Comparison of ENCODE assay signal across 8 mouse cellular contexts in genomic region chr3:31056047-31056650, GRCm38 (mm10). TPM values are rescaled to one million over a fixed set of nuclear protein-coding genes. Genes with fewer than 3 reads are reported as not detected.
DNase-seq lines count a peak whose midpoint lies in the region; ATAC-seq and TF ChIP-seq lines count a peak whose summit lies in the region.

No protein-coding gene starts in this region.

- H3K36me3 ChIP-seq in liver, embryonic 16.5 days (ENCODE audit: control insufficient read depth, insufficient read depth), result 0 out of 2 replicates have a peak, but pooled peaks cover under 1% of the 10 kb centered on the region
- peaks cover 3% of the 10 kb centered on the region; the same call in 1 of the 2 replicates for H3K36me3 ChIP-seq in neural tube, embryonic 15.5 days

- TF ChIP-seq CTCF in bone marrow, adult 2 months (IDR thresholded peaks at IDR 0.05; ENCODE audit: control insufficient read depth, insufficient read depth, low read length), result 0 out of 2 replicates have a peak, but pooled peaks have one; percentile 6

- H3K4me3 ChIP-seq in bone marrow, adult 2 months (replicated peaks; ENCODE audit: control insufficient read depth, low read depth, low read length), result peak overlapping the region; percentile 55
- peak overlapping the region; percentile 66 for H3K4me3 ChIP-seq in liver, embryonic 16.5 days (ENCODE audit: low read depth, low read length)
- peak overlapping the region; percentile 35 for H3K4me3 ChIP-seq in neural tube, embryonic 15.5 days (replicated peaks)

- 17% methylated on average over 17 of the region's 17 CpGs for WGBS in bone marrow, adult 2 months
- whole genome bisulfite sequencing in liver, embryonic 16.5 days (ENCODE audit: insufficient replicate concordance), result 21% methylated on average over 17 of the region's 17 CpGs
- WGBS in neural tube, embryonic 15.5 days, result 36% methylated on average over 17 of the region's 17 CpGs

- peak; percentile 10 for DNase-seq in cerebellum, adult 9-10 months
- no peak for DNase-seq in cerebellum, adult 18-20 months
- DNase-seq in gastrocnemius, postnatal 10 days, result peak; percentile 18
- DNase-seq in frontal cortex, postnatal 25 days (ENCODE audit: low spot score in 2 of 2), result no peak

- peak overlapping the region; percentile 10; the same call in 1 of the 2 replicates for H3K9ac ChIP-seq in liver, embryonic 16.5 days (ENCODE audit: low read depth, low read length)
- no peak overlapping the region for H3K9ac ChIP-seq in neural tube, embryonic 15.5 days (replicated peaks)

- H3K4me1 ChIP-seq in bone marrow, adult 2 months (ENCODE audit: control insufficient read depth, insufficient read depth, low read length), result peaks cover 1% of the 10 kb centered on the region
- no peaks in the 10 kb centered on the region; the same call in 1 of the 2 replicates for H3K4me1 ChIP-seq in liver, embryonic 16.5 days (ENCODE audit: control insufficient read depth, low read depth, low read length)
- H3K4me1 ChIP-seq in neural tube, embryonic 15.5 days, result peaks cover 4% of the 10 kb centered on the region; the same call in 1 of the 2 replicates

- H3K4me2 ChIP-seq in liver, embryonic 16.5 days (ENCODE audit: low read depth, low read length), result peak overlapping the region; percentile 83
- H3K4me2 ChIP-seq in neural tube, embryonic 15.5 days, result peak overlapping the region; percentile 58

- no peak overlapping the region for H3K27ac ChIP-seq in bone marrow, adult 2 months (ENCODE audit: control insufficient read depth, insufficient read depth, low read depth, low read length, poor library complexity)
- no peak overlapping the region for H3K27ac ChIP-seq in liver, embryonic 16.5 days (ENCODE audit: low read length)
- H3K27ac ChIP-seq in neural tube, embryonic 15.5 days (replicated peaks), result no peak overlapping the region

- no peaks in the 10 kb centered on the region for H3K27me3 ChIP-seq in liver, embryonic 16.5 days (ENCODE audit: control insufficient read depth, insufficient read depth, low read depth, low read length)
- no peaks in the 10 kb centered on the region for H3K27me3 ChIP-seq in neural tube, embryonic 15.5 days (replicated peaks)

- ATAC-seq in inflammation-experienced regulatory T-cells, adult 6 months, result peak; percentile 3
- peak; percentile 35 for ATAC-seq in liver, embryonic 16.5 days (ENCODE audit: low read depth)
- peak; percentile 58; the same call in 1 of the 2 replicates for ATAC-seq in neural tube, embryonic 15.5 days (ENCODE audit: low FRiP score)

- no peak for TF ChIP-seq POLR2A in bone marrow, adult 2 months (IDR thresholded peaks at IDR 0.05; ENCODE audit: borderline replicate concordance, control insufficient read depth, low read depth, low read length)

- no peaks in the 10 kb centered on the region for H3K9me3 ChIP-seq in liver, embryonic 16.5 days (replicated peaks; ENCODE audit: control insufficient read depth, low read length)
- no peaks in the 10 kb centered on the region for H3K9me3 ChIP-seq in neural tube, embryonic 15.5 days (replicated peaks)

RNA-seq across cellular contexts. Expression of gene Skil, which starts 38.7 kb away (rescaled TPM):
- polyA plus RNA-seq in bone marrow, adult 2 months (2011; ENCODE audit: insufficient read depth, insufficient read length, low replicate concordance, missing spikeins), result 1.4 and 2.9 TPM in 2 replicates
- total RNA-seq in gastrocnemius, postnatal 10 days (2021), result 10 to 100 TPM; 17.6 to 19.3 TPM
- 10 to 100 TPM; 29.8 to 63.7 (median 62.7) TPM for polyA plus RNA-seq in inflammation-experienced regulatory T-cells, adult 6 months (2017; shearing (Covaris generic))
- 4.2 and 5.6 TPM in 2 replicates for polyA plus RNA-seq in liver, embryonic 16.5 days (2015; fragmentation: Nextera tagmentation; extraction: Ambion mirVana)
- 21.3 and 23.2 TPM in 2 replicates for polyA plus RNA-seq in neural tube, embryonic 15.5 days (2015; fragmentation: Nextera tagmentation; extraction: Ambion mirVana)

Comparison
In these comparisons a context has a peak if more than half of its experiments do, and no peak if none do; other contexts are left out.
1. DNase-seq: peak in cerebellum, adult 9-10 months (single experiment) and gastrocnemius, postnatal 10 days (single experiment); none in cerebellum, adult 18-20 months (0 of 2) and frontal cortex, postnatal 25 days (0 of 2).
2. ATAC-seq: peak in every context shown above with its lines; median percentile 58 in neural tube, embryonic 15.5 days; 35 in liver, embryonic 16.5 days; 3 in inflammation-experienced regulatory T-cells, adult 6 months.
3. Peak in every context shown above with its lines, with median percentiles within 50 percentile points of each other: H3K4me3 ChIP-seq.